Mouse (Mus musculus): ENCODE data around the gene Rangrf. TPM values are rescaled to one million over a fixed set of nuclear protein-coding genes. Genes with fewer than 3 reads are reported as not detected.
A peak's percentile ranks its signal among the peaks of the same experiment; 100 is the strongest.
"Not testable (repeated sequence)": the region's sequence is repeated elsewhere in the genome, so short reads cannot be mapped to it uniquely, and the experiment has no call there.

Rangrf gene
- total RNA-seq, 2 experiments from 2014 or later: 59.6 to 60.4 TPM

GRCm38 (mm10) chr11:68979320-68979733, 4.3 kb upstream of the Rangrf start:
- no peak for DNase-seq

- no peak for DNase-seq
Measured at GRCm38 (mm10) chr11:68975601-68976000, 616 bp upstream of the Rangrf start.

GRCm38 (mm10) chr11:68974059-68974450, 930 bp downstream of the Rangrf start:
- DNase-seq: no peak

- peak; percentile 86 for DNase-seq
Measured at GRCm38 (mm10) chr11:68973250-68974058, 1.5 kb downstream of the Rangrf start.

GRCm38 (mm10) chr11:68970232-68970631, 4.8 kb downstream of the Rangrf start:
- no peak for DNase-seq

GRCm38 (mm10) chr11:68968752-68969151, 6.2 kb downstream of the Rangrf start:
- DNase-seq: no peak

GRCm38 (mm10) chr11:68967337-68968282, 7.4 kb downstream of the Rangrf start, which contains the start of gene Slc25a35:
Gene Slc25a35 (plus strand): TSS chr11:68968131.
- DNase-seq: peak; percentile 94

- no peak for DNase-seq
Measured at GRCm38 (mm10) chr11:68966554-68966953, 8.4 kb downstream of the Rangrf start.

DNA sequence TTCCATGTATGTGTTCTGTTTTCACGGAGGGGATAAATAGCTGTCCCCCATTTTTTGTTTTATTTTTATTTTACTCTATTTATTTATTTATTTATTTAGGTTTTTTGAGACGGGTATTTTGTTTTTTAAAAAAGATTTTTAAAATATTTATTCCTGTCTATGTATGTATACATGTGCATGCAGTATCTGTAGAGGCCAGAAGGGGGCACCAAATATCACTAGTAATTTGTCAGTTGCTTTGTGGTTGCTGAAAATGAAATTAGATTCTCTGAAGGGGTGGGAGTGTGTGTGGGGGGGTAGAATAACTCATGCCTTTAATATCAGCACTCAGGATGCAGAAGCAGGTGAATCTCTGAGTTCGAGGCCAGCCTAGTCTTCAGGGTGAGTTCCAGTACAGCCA, 9.1 kb downstream of the Rangrf start:
- no peak for DNase-seq

DNA sequence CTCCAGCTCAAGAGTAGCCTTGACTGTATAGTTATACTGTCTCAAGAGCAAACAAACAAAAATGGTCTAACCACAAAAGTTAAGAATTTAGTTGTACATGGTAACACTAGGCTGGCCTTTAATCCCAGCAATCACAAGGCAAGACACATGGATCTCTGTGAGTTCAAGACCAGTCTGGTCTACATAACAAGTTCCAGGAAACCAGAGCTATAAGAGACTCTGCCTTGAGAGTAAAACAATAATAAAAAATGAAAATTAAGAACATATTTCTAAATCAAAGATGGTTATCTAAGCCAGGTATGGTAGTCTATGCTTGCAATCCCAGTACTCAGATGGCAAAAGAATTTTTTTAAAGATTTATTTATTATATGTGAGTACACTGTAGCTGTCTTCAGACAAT, 9.9 kb downstream of the Rangrf start:
- DNase-seq: no peak

GRCm38 (mm10) chr11:68963405-68963804, 11.6 kb downstream of the Rangrf start:
- DNase-seq: no peak

- DNase-seq: not testable (repeated sequence)
Measured at GRCm38 (mm10) chr11:68962159-68962558, 12.8 kb downstream of the Rangrf start.

GRCm38 (mm10) chr11:68961596-68961995, 13.4 kb downstream of the Rangrf start:
- no peak for DNase-seq

- DNase-seq: no peak
Measured at GRCm38 (mm10) chr11:68957971-68958370, 17.0 kb downstream of the Rangrf start.

GRCm38 (mm10) chr11:68957308-68957707, 17.7 kb downstream of the Rangrf start, which contains the start of gene Arhgef15:
Gene Arhgef15 (minus strand): TSS chr11:68957480.
- DNase-seq: no peak

GRCm38 (mm10) chr11:68956697-68957096, 18.3 kb downstream of the Rangrf start:
- DNase-seq: no peak

DNA sequence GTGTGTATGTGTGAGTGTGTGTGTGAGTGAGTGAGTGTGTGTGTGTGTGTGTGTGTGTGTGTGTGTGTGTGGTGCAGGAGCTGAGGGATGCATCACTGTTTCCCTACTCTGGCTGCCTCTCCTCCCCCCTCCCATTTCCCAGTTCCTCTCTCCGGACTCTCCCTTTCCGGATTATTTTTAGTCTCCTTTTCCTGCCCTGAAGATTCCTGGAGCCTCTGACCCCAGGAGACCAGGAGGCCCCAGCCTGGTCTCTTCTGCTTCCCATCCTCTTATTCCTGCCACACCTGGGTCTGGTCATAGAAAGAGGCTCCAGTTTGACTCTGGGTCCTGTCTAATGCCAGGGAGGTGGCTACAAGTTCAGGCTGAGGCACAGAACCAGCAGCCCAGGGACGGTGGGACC, 18.9 kb downstream of the Rangrf start:
- DNase-seq: peak; percentile 28

DNA sequence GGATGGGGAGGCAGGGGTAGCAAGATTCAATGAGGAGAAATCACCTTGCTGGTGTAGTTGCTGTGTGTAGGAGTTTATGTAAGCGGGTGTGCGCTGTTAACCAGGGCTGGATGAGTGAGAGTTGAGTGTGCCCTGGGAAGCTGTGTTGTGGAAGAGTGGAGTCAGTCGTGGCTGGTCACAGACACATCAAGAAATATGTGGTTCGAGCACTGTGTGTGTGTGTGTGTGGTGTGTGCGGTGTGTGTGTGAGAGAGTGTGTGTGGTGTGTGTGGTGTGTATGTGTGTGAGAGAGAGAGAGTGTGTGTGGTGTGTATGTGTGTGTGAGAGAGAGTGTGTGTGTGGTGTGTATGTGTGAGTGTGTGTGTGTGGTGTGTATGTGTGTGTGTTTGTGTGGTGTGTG, 19.5 kb downstream of the Rangrf start:
- DNase-seq: no peak

- no peak for DNase-seq
Measured at GRCm38 (mm10) chr11:68954408-68954807, 20.6 kb downstream of the Rangrf start.

- DNase-seq: no peak
Measured at GRCm38 (mm10) chr11:68953903-68954302, 21.1 kb downstream of the Rangrf start.

- no peak for DNase-seq
Measured at GRCm38 (mm10) chr11:68947542-68947993, 27.4 kb downstream of the Rangrf start.

DNA sequence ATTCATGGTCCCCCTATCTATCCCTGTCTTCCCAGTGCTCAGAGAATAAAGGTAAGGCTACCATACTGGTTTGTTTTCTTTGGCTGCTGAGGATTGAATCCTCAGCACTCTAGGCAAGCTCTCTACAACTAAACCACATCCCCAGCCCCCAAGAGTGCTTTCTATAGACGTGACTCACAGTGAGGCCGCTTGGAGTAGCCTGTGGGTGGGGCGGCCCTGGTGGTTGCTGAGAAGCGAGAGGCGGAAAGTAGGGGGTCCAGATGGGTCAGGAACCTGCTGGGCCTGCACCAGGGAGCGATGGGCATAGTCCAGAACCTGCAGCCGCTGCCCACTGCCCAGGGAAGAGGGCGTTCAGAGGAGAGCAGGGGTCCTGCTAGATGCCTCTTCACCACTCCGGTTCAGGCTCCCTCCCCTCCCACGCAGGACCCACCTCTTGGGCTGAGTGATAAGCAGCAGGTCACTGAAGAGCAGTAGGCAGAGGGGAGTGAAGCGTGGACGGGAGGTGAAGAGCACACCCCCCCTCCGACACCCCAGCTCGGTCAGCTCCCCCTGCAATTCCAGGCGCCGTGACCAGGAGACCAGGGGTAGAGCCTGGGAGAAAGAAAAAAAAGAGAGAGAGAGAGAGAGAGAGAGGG, 28.1 kb downstream of the Rangrf start:
- DNase-seq: no peak
